Mouse (Mus musculus) T-helper 2 cell (primary cell): ENCODE data around the gene Pidd1.

Experiments
- in situ Hi-C: fragments of 300-600 bp; cut with MboI, MseI; formaldehyde crosslinking; loops from one replicate; pipeline ENCODE4 v1.15.1; 2025; ENCODE audit warnings: high pct_unique_total_duplicates

Gene Pidd1

GRCm38 (mm10) chr7:141474160-141474559 is 30.3 kb upstream of the Pidd1 start:
- in situ Hi-C loops = no loop called here

GRCm38 (mm10) chr7:141472763-141473162 is 28.9 kb upstream of the Pidd1 start:
- in situ Hi-C loops = no loop called here

GRCm38 (mm10) chr7:141472226-141472625 is 28.4 kb upstream of the Pidd1 start:
- in situ Hi-C loops = no loop called here

GRCm38 (mm10) chr7:141471236-141471635 is 27.4 kb upstream of the Pidd1 start:
- in situ Hi-C loops = no loop called here

GRCm38 (mm10) chr7:141470637-141470944 is 26.8 kb upstream of the Pidd1 start:
- in situ Hi-C loops = no loop called here

GRCm38 (mm10) chr7:141469901-141470636 is 26.2 kb upstream of the Pidd1 start:
- in situ Hi-C loops = no loop called here

- in situ Hi-C loops = no loop called here
Observed at GRCm38 (mm10) chr7:141469352-141469751, 25.5 kb upstream of the Pidd1 start.

GRCm38 (mm10) chr7:141468522-141469211 is 24.8 kb upstream of the Pidd1 start:
- in situ Hi-C loops = no loop called here

GRCm38 (mm10) chr7:141468164-141468521 is 24.3 kb upstream of the Pidd1 start:
- in situ Hi-C loops = no loop called here

GRCm38 (mm10) chr7:141467230-141468030 is 23.6 kb upstream of the Pidd1 start, which contains the start of gene Cd151:
TSS of gene Cd151 (plus strand) at chr7:141467392.
- in situ Hi-C loops = no loop called here

- in situ Hi-C loops = no loop called here
Observed at GRCm38 (mm10) chr7:141466607-141467148, 22.9 kb upstream of the Pidd1 start.

GRCm38 (mm10) chr7:141466045-141466394 is 22.2 kb upstream of the Pidd1 start:
- in situ Hi-C loops = no loop called here

- in situ Hi-C loops = no loop called here
Observed at GRCm38 (mm10) chr7:141465388-141466044, 21.7 kb upstream of the Pidd1 start.

- in situ Hi-C loops = no loop called here
Observed at GRCm38 (mm10) chr7:141464603-141465201, 20.9 kb upstream of the Pidd1 start.

- in situ Hi-C loops = no loop called here
Observed at GRCm38 (mm10) chr7:141463824-141464602, 20.2 kb upstream of the Pidd1 start.

- in situ Hi-C loops = no loop called here
Observed at GRCm38 (mm10) chr7:141462333-141462821, 18.6 kb upstream of the Pidd1 start.

GRCm38 (mm10) chr7:141461521-141462332 is 17.9 kb upstream of the Pidd1 start:
- in situ Hi-C loops = no loop called here

GRCm38 (mm10) chr7:141460391-141461113 is 16.7 kb upstream of the Pidd1 start, which contains the start of gene Cracr2b:
TSS of gene Cracr2b (plus strand) at chr7:141461094.
- in situ Hi-C loops = no loop called here

GRCm38 (mm10) chr7:141460001-141460390 is 16.2 kb upstream of the Pidd1 start:
- in situ Hi-C loops = no loop called here
